Mouse (Mus musculus): ENCODE data around the gene Gm42906.
A peak's percentile ranks its signal among the peaks of the same experiment; 100 is the strongest.

Gm42906 gene

GRCm38 (mm10) chr5:151057716-151058115 is 370.2 kb downstream of the Gm42906 start:
- no peak for DNase-seq

- no peak for DNase-seq
Measured at GRCm38 (mm10) chr5:151056920-151057294, 371.1 kb downstream of the Gm42906 start.

- DNase-seq: no peak
Measured at GRCm38 (mm10) chr5:151056255-151056919, 371.6 kb downstream of the Gm42906 start.

GRCm38 (mm10) chr5:151055426-151056090 is 372.4 kb downstream of the Gm42906 start:
- no peak for DNase-seq

- no peak for DNase-seq
Measured at GRCm38 (mm10) chr5:151054743-151055114, 373.2 kb downstream of the Gm42906 start.

GRCm38 (mm10) chr5:151054100-151054742 is 373.7 kb downstream of the Gm42906 start:
- no peak for DNase-seq

- DNase-seq: no peak
Measured at GRCm38 (mm10) chr5:151053190-151053589, 374.8 kb downstream of the Gm42906 start.

GRCm38 (mm10) chr5:151052331-151052730 is 375.6 kb downstream of the Gm42906 start:
- no peak for DNase-seq

GRCm38 (mm10) chr5:151047488-151047887 is 380.5 kb downstream of the Gm42906 start:
- DNase-seq: no peak

- no peak for DNase-seq
Measured at GRCm38 (mm10) chr5:151046917-151047316, 381.0 kb downstream of the Gm42906 start.

- no peak for DNase-seq
Measured at GRCm38 (mm10) chr5:151046131-151046530, 381.8 kb downstream of the Gm42906 start.

- DNase-seq: no peak
Measured at GRCm38 (mm10) chr5:151042911-151043310, 385.1 kb downstream of the Gm42906 start.

- DNase-seq: no peak
Measured at GRCm38 (mm10) chr5:151037871-151038270, 390.1 kb downstream of the Gm42906 start.

- DNase-seq: no peak
Measured at GRCm38 (mm10) chr5:151034715-151035512, 393.0 kb downstream of the Gm42906 start.

GRCm38 (mm10) chr5:151028906-151029305 is 399.1 kb downstream of the Gm42906 start:
- no peak for DNase-seq

- peak; percentile 45 for DNase-seq
Measured at GRCm38 (mm10) chr5:151027171-151027570, 400.8 kb downstream of the Gm42906 start.

GRCm38 (mm10) chr5:151026069-151026468 is 401.9 kb downstream of the Gm42906 start:
- no peak for DNase-seq

- no peak for DNase-seq
Measured at GRCm38 (mm10) chr5:151024483-151024882, 403.5 kb downstream of the Gm42906 start.

GRCm38 (mm10) chr5:151023461-151023860 is 404.5 kb downstream of the Gm42906 start:
- peak; percentile 84 for DNase-seq

GRCm38 (mm10) chr5:151022939-151023338 is 405.0 kb downstream of the Gm42906 start:
- no peak for DNase-seq

- no peak for DNase-seq
Measured at GRCm38 (mm10) chr5:151022026-151022425, 405.9 kb downstream of the Gm42906 start.

- no peak for DNase-seq
Measured at GRCm38 (mm10) chr5:151020831-151021230, 407.1 kb downstream of the Gm42906 start.
